Mouse (Mus musculus): ENCODE results near the gene Olfr1432. TPM values are rescaled to one million over a fixed set of nuclear protein-coding genes. Genes with fewer than 3 reads are reported as not detected.
"Not testable (repeated sequence)": the region's sequence is repeated elsewhere in the genome, so short reads cannot be mapped to it uniquely, and the experiment has no call there.

Gene Olfr1432
- polyA plus RNA-seq (2012) = not detected in 2 replicates

GRCm38 (mm10) chr19:12232496-12232895 lies at the start of gene Olfr1432:
Gene Olfr1432 (minus strand): TSS chr19:12232596.
- TF ChIP-seq GATA1 (IDR thresholded peaks at IDR 0.05; ENCODE audit: low read length) = not testable (repeated sequence)

DNA sequence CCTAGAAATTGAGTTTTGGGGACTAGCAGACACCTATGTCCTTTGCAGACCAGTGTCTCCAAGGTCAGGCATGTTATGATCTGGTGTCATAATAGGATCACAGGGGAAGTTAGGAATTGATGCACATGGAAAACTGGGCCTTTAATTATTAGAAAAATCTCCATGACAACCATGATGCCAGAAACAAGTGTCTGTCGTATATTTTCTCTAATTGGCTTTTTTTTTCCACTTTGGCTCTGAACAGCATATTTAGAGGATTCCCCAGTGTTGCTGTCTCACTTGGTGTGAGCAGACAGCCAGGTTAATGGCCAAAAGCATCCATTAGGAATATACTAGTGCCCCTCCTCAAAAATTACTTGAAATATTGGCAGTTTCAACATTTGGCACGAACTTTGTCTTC lies 47.2 kb upstream of the Olfr1432 start, which contains the start of gene Olfr1434:
Gene Olfr1434, plus strand, starts transcription at position 301 of the 400 bp plus-strand sequence.
- TF ChIP-seq GATA1 (IDR thresholded peaks at IDR 0.05; ENCODE audit: low read length) = no peak

- TF ChIP-seq GATA1 (IDR thresholded peaks at IDR 0.05; ENCODE audit: low read length) = no peak
These were observed 28.3 kb upstream of the Olfr1432 start, which contains the start of gene Olfr235 for GRCm38 (mm10) chr19:12260732-12261131. Gene Olfr235 (plus strand): TSS chr19:12261032.

DNA sequence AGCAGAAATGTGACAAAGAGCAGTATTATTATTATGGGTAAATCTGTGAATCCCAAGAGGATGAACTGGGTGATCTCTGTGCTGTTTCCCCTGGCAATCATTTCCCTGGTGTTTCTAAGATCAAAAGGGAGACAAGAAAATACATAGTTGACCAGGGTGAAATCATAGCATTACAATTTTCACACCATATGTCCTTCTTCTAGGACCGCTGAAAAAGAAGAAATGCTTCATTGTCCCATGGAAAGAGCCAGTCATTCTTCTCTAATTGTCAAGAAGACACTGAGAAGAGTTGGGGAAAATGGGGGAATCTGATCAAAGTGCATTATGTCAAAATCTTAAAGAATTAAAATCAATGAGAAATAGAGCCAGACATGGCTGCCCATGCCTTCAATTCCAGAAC lies 9.2 kb upstream of the Olfr1432 start, which contains the start of gene Olfr262:
Gene Olfr262, minus strand, starts transcription at position 101 of the 400 bp plus-strand sequence.
- TF ChIP-seq GATA1 (IDR thresholded peaks at IDR 0.05; ENCODE audit: low read length) = no peak

GRCm38 (mm10) chr19:12200334-12200733 lies 32.1 kb downstream of the Olfr1432 start, which contains the start of gene Olfr1431:
Gene Olfr1431 (plus strand): TSS chr19:12200634.
- TF ChIP-seq GATA1 (IDR thresholded peaks at IDR 0.05; ENCODE audit: low read length) = no peak

Other genes with a start within 250 kb of the Olfr1432 start
- gene Olfr1423, start 191.3 kb downstream of the Olfr1432 start, polyA plus RNA-seq (2012) = not detected in 2 replicates
- not detected in 2 replicates for gene Olfr1424, start 169.9 kb downstream of the Olfr1432 start, polyA plus RNA-seq (2012)
- gene Olfr1425, start 154.9 kb downstream of the Olfr1432 start, polyA plus RNA-seq (2012) = not detected in 2 replicates
- not detected in 2 replicates for gene Olfr1426, start 140.6 kb downstream of the Olfr1432 start, polyA plus RNA-seq (2012)
- gene Olfr1427, start 129.3 kb downstream of the Olfr1432 start, polyA plus RNA-seq (2012) = not detected in 2 replicates
- gene Olfr1428, start 116.7 kb downstream of the Olfr1432 start, polyA plus RNA-seq (2012) = not detected in 2 replicates
- not detected in 2 replicates for gene Olfr76, start 109.4 kb downstream of the Olfr1432 start, polyA plus RNA-seq (2012)
- gene Olfr1555-ps1, start 62.5 kb downstream of the Olfr1432 start, polyA plus RNA-seq (2012) = not detected in 2 replicates
- not detected in 2 replicates for gene Olfr1431, start 32.0 kb downstream of the Olfr1432 start, polyA plus RNA-seq (2012)
- gene Olfr262, start 9.1 kb upstream of the Olfr1432 start, polyA plus RNA-seq (2012) = not detected in 2 replicates
- not detected in 2 replicates for gene Olfr235, start 28.4 kb upstream of the Olfr1432 start, polyA plus RNA-seq (2012)
- gene Olfr1434, start 47.3 kb upstream of the Olfr1432 start, polyA plus RNA-seq (2012) = not detected in 2 replicates
- gene Olfr1436, start 66.5 kb upstream of the Olfr1432 start, polyA plus RNA-seq (2012) = not detected in 2 replicates
- not detected in 2 replicates for gene Olfr1437, start 92.5 kb upstream of the Olfr1432 start, polyA plus RNA-seq (2012)
- not detected in 2 replicates for gene Olfr1438-ps1, start 103.3 kb upstream of the Olfr1432 start, polyA plus RNA-seq (2012)
- not detected in 2 replicates for gene Olfr1440, start 154.7 kb upstream of the Olfr1432 start, polyA plus RNA-seq (2012)
- not detected in 2 replicates for gene Olfr1441, start 184.8 kb upstream of the Olfr1432 start, polyA plus RNA-seq (2012)
- not detected in 2 replicates for gene Pfpl, start 195.3 kb upstream of the Olfr1432 start, polyA plus RNA-seq (2012)
- not detected in 2 replicates for gene Mpeg1, start 228.2 kb upstream of the Olfr1432 start, polyA plus RNA-seq (2012)